Mouse (Mus musculus): ENCODE data around the gene Hist1h2ah. TPM values are rescaled to one million over a fixed set of nuclear protein-coding genes. Genes with fewer than 3 reads are reported as not detected.

Hist1h2ah gene
- total and polyA plus RNA-seq, 3 experiments = 2.3 to 628 (median 8.1) TPM

DNA sequence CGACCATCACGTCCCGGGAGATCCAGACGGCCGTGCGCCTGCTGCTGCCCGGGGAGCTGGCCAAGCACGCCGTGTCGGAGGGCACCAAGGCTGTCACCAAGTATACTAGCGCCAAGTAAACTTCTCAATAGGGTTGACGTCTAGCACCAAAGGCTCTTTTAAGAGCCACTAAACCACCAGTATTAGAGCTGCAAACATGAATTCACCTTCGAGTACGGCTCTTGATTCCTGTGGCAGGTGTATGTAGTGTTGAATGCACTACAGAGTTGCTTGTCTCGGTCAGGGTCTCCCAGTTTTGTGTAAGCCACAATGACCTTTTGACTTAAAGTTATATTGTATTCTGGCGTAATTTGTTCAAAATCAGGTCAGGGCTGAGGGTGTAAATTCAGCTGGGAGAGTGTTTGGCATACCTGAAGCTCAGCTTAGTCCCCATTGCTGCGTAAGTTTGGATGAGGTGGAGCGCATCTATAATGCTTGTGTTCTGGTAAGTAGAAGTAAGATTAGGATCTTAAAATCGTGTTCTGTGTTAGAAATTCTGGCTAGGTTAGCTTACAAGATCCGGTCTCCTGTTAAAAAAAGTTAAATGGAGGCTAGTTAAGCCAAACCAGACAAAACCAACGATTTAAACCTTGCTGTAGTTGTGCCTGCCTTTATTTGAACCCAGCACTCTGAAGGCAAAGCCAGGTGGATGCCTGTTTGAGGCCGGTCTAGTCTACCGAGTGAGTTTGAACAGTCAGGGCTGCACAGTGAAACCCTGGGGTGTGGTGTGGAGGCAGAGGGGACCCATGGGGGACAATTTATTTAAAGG is 985 bp upstream of the Hist1h2ah start (continued):
- TF ChIP-seq ZC3H11A (IDR thresholded peaks at IDR 0.05; ENCODE audit: low read depth, low read length) (no peak), CTCF (conservative IDR thresholded peaks at IDR 0.05 in 1 of 2, IDR thresholded peaks at IDR 0.05 in 1 of 2; ENCODE audit: low read depth in 2 of 2, low read length in 2 of 2) (no peak), HCFC1 (IDR thresholded peaks at IDR 0.05; ENCODE audit: low read depth, low read length) (no peak), ELF1 (IDR thresholded peaks at IDR 0.05; ENCODE audit: low read depth, low read length) (no peak), POLR2A (IDR thresholded peaks at IDR 0.05; ENCODE audit: low read depth, low read length) (peak; percentile 85), GABPA (IDR thresholded peaks at IDR 0.05; ENCODE audit: insufficient replicate concordance, low read depth, low read length) (no peak), USF2 (conservative IDR thresholded peaks at IDR 0.05; ENCODE audit: low read depth, low read length) (no peak), MYC (IDR thresholded peaks at IDR 0.05; ENCODE audit: low read depth, low read length) (peak; percentile 40; the same call in 1 of the 2 replicates), MAX (IDR thresholded peaks at IDR 0.05; ENCODE audit: low read length) (no peak), ZNF384 (IDR thresholded peaks at IDR 0.05; ENCODE audit: low read depth, low read length) (no peak; the same call in 1 of the 2 replicates), MEF2A (IDR thresholded peaks at IDR 0.05; ENCODE audit: borderline replicate concordance, low read depth, low read length) (no peak), ZKSCAN1 (IDR thresholded peaks at IDR 0.05; ENCODE audit: borderline replicate concordance, low read depth, low read length) (no peak), MAZ (IDR thresholded peaks at IDR 0.05; ENCODE audit: low read depth, low read length) (no peak)

DNA sequence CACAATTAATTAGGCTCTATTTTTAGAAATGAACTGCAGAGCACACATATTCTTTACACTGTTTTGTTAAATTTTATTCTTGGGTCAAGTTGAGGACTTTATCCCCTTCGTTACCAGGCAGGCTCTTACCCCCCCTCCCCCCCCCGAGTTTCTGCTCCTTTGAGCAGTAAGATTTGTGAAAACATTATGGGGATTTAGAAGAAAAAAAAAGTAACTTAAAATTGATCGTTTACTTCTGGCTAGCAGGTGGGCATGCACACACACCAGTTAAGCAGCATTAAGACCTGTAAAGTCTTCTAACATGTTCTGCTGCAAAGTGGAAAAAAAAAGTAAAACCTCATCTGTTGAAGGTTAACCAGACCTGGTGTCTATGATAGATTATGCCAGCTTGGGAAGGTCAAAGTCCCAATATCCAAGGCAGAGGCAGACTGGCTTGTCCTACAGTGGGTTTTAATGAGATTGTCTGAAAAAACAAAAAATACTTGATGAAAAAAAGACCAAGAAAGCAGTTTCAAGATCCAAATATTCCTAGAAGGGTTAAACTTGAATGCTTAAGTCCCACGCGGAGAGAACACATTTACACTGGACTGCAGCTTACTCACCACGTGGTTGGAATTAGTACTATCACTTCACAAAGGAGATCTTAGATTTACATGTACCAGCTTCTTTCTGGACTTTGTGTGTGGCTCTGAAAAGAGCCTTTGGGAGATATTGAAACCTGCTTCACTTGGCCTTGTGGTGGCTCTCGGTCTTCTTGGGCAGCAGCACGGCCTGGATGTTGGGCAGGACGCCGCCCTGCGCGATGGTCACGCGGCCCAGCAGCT is 713 bp downstream of the Hist1h2ah start:
- H3K4me1 ChIP-seq (ENCODE audit: control insufficient read depth in 1 of 2, insufficient read depth in 2 of 2) = peaks cover 3 to 27% of the 10 kb centered on the region in 2 experiments; a peak in 3 of 4 replicates
- H3K36me3 ChIP-seq (replicated peaks in 1 of 2; ENCODE audit: control insufficient read depth in 1 of 2, insufficient read depth in 1 of 2, low read length in 1 of 2) = no peaks in the 10 kb centered on the region

More for the DNA sequence above, 713 bp downstream of the Hist1h2ah start:
- H3K4me3 ChIP-seq (replicated peaks in 1 of 3; ENCODE audit: low read depth in 2 of 3, low read length in 2 of 3, poor library complexity in 1 of 3) = peak overlapping the region; percentile 4 to 56 (median 50)
- no peaks in the 10 kb centered on the region for H3K79me2 ChIP-seq (replicated peaks; ENCODE audit: control insufficient read depth, extremely low read depth, insufficient read depth, poor library complexity, severe bottlenecking)
- peak overlapping the region; percentile 78 for H3K4me2 ChIP-seq (ENCODE audit: insufficient read depth, low read depth, poor library complexity, severe bottlenecking)
- TF ChIP-seq MYC (IDR thresholded peaks at IDR 0.05; ENCODE audit: low read depth, low read length) (peak; percentile 93), BHLHE40 (IDR thresholded peaks at IDR 0.05; ENCODE audit: low read depth, low read length) (no peak), RCOR1 (conservative IDR thresholded peaks at IDR 0.05; ENCODE audit: low read depth, low read length) (0 out of 2 replicates have a peak, but pooled peaks have one; percentile 15), MAX (IDR thresholded peaks at IDR 0.05; ENCODE audit: low read length) (peak; percentile 92), SIN3A (IDR thresholded peaks at IDR 0.05; ENCODE audit: low read length) (no peak), MAZ (IDR thresholded peaks at IDR 0.05; ENCODE audit: low read depth, low read length) (no peak), USF2 (conservative IDR thresholded peaks at IDR 0.05; ENCODE audit: low read depth, low read length) (peak; percentile 39), JUND (conservative IDR thresholded peaks at IDR 0.05; ENCODE audit: low read depth, low read length) (no peak), IRF4 (IDR thresholded peaks at IDR 0.05; ENCODE audit: low read depth, low read length) (0 out of 2 replicates have a peak, but pooled peaks have one; percentile 3), ETS1 (conservative IDR thresholded peaks at IDR 0.05; ENCODE audit: low read depth, low read length) (no peak), ZNF384 (IDR thresholded peaks at IDR 0.05; ENCODE audit: low read depth, low read length) (peak; percentile 45; the same call in 1 of the 2 replicates), HCFC1 (IDR thresholded peaks at IDR 0.05; ENCODE audit: low read depth, low read length) (no peak; the same call in 1 of the 2 replicates), MAFK (IDR thresholded peaks at IDR 0.05; ENCODE audit: insufficient replicate concordance, low read length) (0 out of 2 replicates have a peak, but pooled peaks have one; percentile 17), NELFE (IDR thresholded peaks at IDR 0.05; ENCODE audit: low read depth, low read length) (peak; percentile 75; the same call in 1 of the 2 replicates), ZKSCAN1 (IDR thresholded peaks at IDR 0.05; ENCODE audit: borderline replicate concordance, low read depth, low read length) (no peak), ZC3H11A (IDR thresholded peaks at IDR 0.05; ENCODE audit: low read depth, low read length) (no peak), POLR2AphosphoS2 (IDR thresholded peaks at IDR 0.05; ENCODE audit: low read depth, low read length) (peak; percentile 97), JUN (IDR thresholded peaks at IDR 0.05; ENCODE audit: insufficient read depth, low read depth, low read length) (no peak), CTCF (conservative IDR thresholded peaks at IDR 0.05 in 1 of 2, IDR thresholded peaks at IDR 0.05 in 1 of 2; ENCODE audit: low read depth in 2 of 2, low read length in 2 of 2) (no peak), CHD1 (IDR thresholded peaks at IDR 0.05; ENCODE audit: low read depth, low read length) (peak; percentile 83), USF1 (IDR thresholded peaks at IDR 0.05; ENCODE audit: low read depth, low read length) (no peak), E2F4 (IDR thresholded peaks at IDR 0.05; ENCODE audit: insufficient replicate concordance, low read depth, low read length) (0 out of 2 replicates have a peak, but pooled peaks have one; percentile 27), MXI1 (IDR thresholded peaks at IDR 0.05; ENCODE audit: low read depth, low read length) (peak; percentile 93), POLR2A (IDR thresholded peaks at IDR 0.05; ENCODE audit: low read depth, low read length) (peak; percentile 88), ZMIZ1 (IDR thresholded peaks at IDR 0.05; ENCODE audit: low read depth, low read length) (peak; percentile 97), SMC3 (IDR thresholded peaks at IDR 0.05; ENCODE audit: low read depth, low read length) (no peak)
- DNase-seq (ENCODE audit: extremely low read depth) = peak; percentile 56
- dilution Hi-C loops (cut with MboI; ENCODE audit: extremely low pct_ligation_motif_present, extremely low pct_unique_long_range_greater_than_20kb, low sequenced_read_pairs) = no loop called here
- H3K27me3 ChIP-seq (replicated peaks) = no peaks in the 10 kb centered on the region
- in situ Hi-C loops (cut with MboI; ENCODE audit: low pct_ligation_motif_present, low pct_unique_long_range_greater_than_20kb, low sequenced_read_pairs) = loop anchor here (5.0 to 25.0 kb wide), 4 partner anchors 107 to 1728 kb away; partner anchors contain the start of genes Hist1h1a, Hist1h2ab, Hist1h3a and Hist1h3b
- peak overlapping the region; percentile 92 for H3K9ac ChIP-seq (ENCODE audit: insufficient read depth, low read depth)
- H3K27ac ChIP-seq (ENCODE audit: insufficient read depth, low read depth) = peak overlapping the region; percentile 84
- H3K9me3 ChIP-seq (replicated peaks; ENCODE audit: low read length) = no peaks in the 10 kb centered on the region
